Mouse (Mus musculus): ENCODE data around the gene Igf2bp3. TPM values are rescaled to one million over a fixed set of nuclear protein-coding genes. Genes with fewer than 3 reads are reported as not detected.

Gene Igf2bp3
- polyA plus RNA-seq, 1 experiment from 2014 or later: 85.5 TPM

Other genes starting within 250 kb of the Igf2bp3 start
- not detected in 2 replicates for gene Doxl2, start 240.0 kb downstream of the Igf2bp3 start, polyA plus RNA-seq (2014; fragmentation: Nextera tagmentation; extraction: Ambion mirVana)
- not detected in 2 replicates for gene Svs1, start 228.1 kb downstream of the Igf2bp3 start, polyA plus RNA-seq (2014; fragmentation: Nextera tagmentation; extraction: Ambion mirVana)
- 0.31 and 0.45 TPM in 2 replicates for gene Gpnmb, start 178.4 kb downstream of the Igf2bp3 start, polyA plus RNA-seq (2014; fragmentation: Nextera tagmentation; extraction: Ambion mirVana)
- gene Malsu1, start 141.2 kb downstream of the Igf2bp3 start, polyA plus RNA-seq (2014; fragmentation: Nextera tagmentation; extraction: Ambion mirVana): 73.1 and 75.8 TPM in 2 replicates
- gene Tra2a, start 49.1 kb upstream of the Igf2bp3 start, polyA plus RNA-seq (2014; fragmentation: Nextera tagmentation; extraction: Ambion mirVana): 61.2 and 65.1 TPM in 2 replicates
- 12.7 and 13.3 TPM in 2 replicates for gene Ccdc126, start 104.3 kb upstream of the Igf2bp3 start, polyA plus RNA-seq (2014; fragmentation: Nextera tagmentation; extraction: Ambion mirVana)
- gene Fam221a, start 152.8 kb upstream of the Igf2bp3 start, polyA plus RNA-seq (2014; fragmentation: Nextera tagmentation; extraction: Ambion mirVana): 8.6 and 9.9 TPM in 2 replicates
- 0.08 TPM in 1 of 2 replicates, not detected in the other for gene Stk31, start 180.6 kb upstream of the Igf2bp3 start, polyA plus RNA-seq (2014; fragmentation: Nextera tagmentation; extraction: Ambion mirVana)